Mouse (Mus musculus) hindbrain, embryonic 11.5 days (tissue): ENCODE results near the gene Anxa4. TPM values are rescaled to one million over a fixed set of nuclear protein-coding genes. Genes with fewer than 3 reads are reported as not detected.
A peak's percentile ranks its signal among the peaks of the same experiment; 100 is the strongest.

Experiments used
- ATAC-seq: fragments of 200-750 bp; cut with Nextera tagmentation; 2 replicates; pipeline ENCODE4 v1.8.0; 2017; ENCODE audit warnings: mild to moderate bottlenecking, moderate TSS enrichment, moderate library complexity; ENCODE audit not compliant: low FRiP score
- DNase-seq: peaks from one replicate; pipeline ENCODE4 v3.0.0-alpha.2; 2015; ENCODE audit warnings: low spot score
- H3K27ac ChIP-seq: fragments of 300-500 bp; sonication (generic); 2 replicates; pipeline ENCODE4 v1.5.1; 2014; ENCODE audit warnings: mild to moderate bottlenecking, low read depth, low read length
- H3K27me3 ChIP-seq: fragments of 300-500 bp; sonication (generic); 2 replicates; pipeline ENCODE4 v1.6.1; 2014; ENCODE audit warnings: mild to moderate bottlenecking, low read length, moderate library complexity, mixed read lengths; ENCODE audit not compliant: control insufficient read depth, insufficient read depth
- H3K36me3 ChIP-seq: fragments of 300-500 bp; sonication (generic); 2 replicates; pipeline ENCODE4 v1.6.1; 2014; ENCODE audit warnings: mild to moderate bottlenecking, low read length, moderate library complexity, mixed read lengths; ENCODE audit not compliant: control insufficient read depth, insufficient read depth
- H3K4me1 ChIP-seq: fragments of 300-500 bp; sonication (generic); replicated peaks from 2 replicates; pipeline ENCODE4 v1.6.1; 2014; ENCODE audit warnings: low read length, mixed read lengths; ENCODE audit not compliant: control insufficient read depth, insufficient read depth
- H3K4me2 ChIP-seq: fragments of 300-500 bp; sonication (generic); replicated peaks from 2 replicates; pipeline ENCODE4 v1.6.1; 2014; ENCODE audit warnings: mild to moderate bottlenecking, low read depth, low read length
- H3K4me3 ChIP-seq: fragments of 300-500 bp; sonication (generic); 2 replicates; pipeline ENCODE4 v1.5.1; 2014; ENCODE audit warnings: low read depth, low read length
- H3K9ac ChIP-seq: fragments of 300-500 bp; sonication (generic); 2 replicates; pipeline ENCODE4 v1.6.1; 2014; ENCODE audit warnings: low read depth, low read length
- H3K9me3 ChIP-seq: fragments of 300-500 bp; sonication (generic); 2 replicates; pipeline ENCODE4 v1.6.1; 2016; ENCODE audit warnings: low read length; ENCODE audit not compliant: control insufficient read depth
- WGBS: fragments of 180-500 bp; shearing (Covaris S2); extraction: QIAGEN DNeasy Blood & Tissue Kit; methylation state at CpG from one replicate; pipeline ENCODE4 v1.1.7; 2014; 5-methylcytosine and 5-hydroxymethylcytosine counted together
- polyA plus RNA-seq: library from polyadenylated mRNA; unstranded; fragments of >200 nt; fragmentation: Nextera tagmentation; extraction: Ambion mirVana; gene quantifications from 2 replicates; pipeline ENCODE4 v1.2.1, GENCODE M21; 2014

Anxa4 gene
- polyA plus RNA-seq, 1 experiment from 2014 or later = 11.7 TPM

GRCm38 (mm10) chr6:86750961-86751360 lies 42.4 kb downstream of the Anxa4 start:
- ATAC-seq (no peak), DNase-seq (no peak)
- Histone ChIP-seq H3K27ac (no peak overlapping the region), H3K9me3 (no peaks in the 10 kb centered on the region), H3K4me1 (no peaks in the 10 kb centered on the region), H3K36me3 (no peaks in the 10 kb centered on the region), H3K4me2 (no peak overlapping the region), H3K4me3 (no peak overlapping the region), H3K27me3 (no peaks in the 10 kb centered on the region), H3K9ac (no peak overlapping the region)
- WGBS = 91% methylated on average over 4 of the region's 4 CpGs

GRCm38 (mm10) chr6:86749817-86750216 lies 43.6 kb downstream of the Anxa4 start:
- H3K9ac ChIP-seq = no peak overlapping the region
- H3K4me1 ChIP-seq = no peaks in the 10 kb centered on the region
- H3K27me3 ChIP-seq = no peaks in the 10 kb centered on the region
- no peaks in the 10 kb centered on the region for H3K9me3 ChIP-seq
- ATAC-seq (no peak), DNase-seq (no peak)
- no peaks in the 10 kb centered on the region for H3K36me3 ChIP-seq
- H3K4me2 ChIP-seq = no peak overlapping the region
- WGBS = 85% methylated on average over 4 of the region's 4 CpGs
- H3K27ac ChIP-seq = no peak overlapping the region
- no peak overlapping the region for H3K4me3 ChIP-seq

GRCm38 (mm10) chr6:86747171-86747570 lies 46.2 kb downstream of the Anxa4 start:
- Histone ChIP-seq H3K4me3 (no peak overlapping the region), H3K9ac (no peak overlapping the region), H3K4me2 (no peak overlapping the region), H3K9me3 (no peaks in the 10 kb centered on the region), H3K36me3 (no peaks in the 10 kb centered on the region), H3K4me1 (no peaks in the 10 kb centered on the region), H3K27ac (no peak overlapping the region), H3K27me3 (no peaks in the 10 kb centered on the region)
- DNase-seq (peak; percentile 72), ATAC-seq (no peak)

- Histone ChIP-seq H3K36me3 (no peaks in the 10 kb centered on the region), H3K4me1 (no peaks in the 10 kb centered on the region), H3K27me3 (no peaks in the 10 kb centered on the region), H3K9me3 (no peaks in the 10 kb centered on the region), H3K4me2 (no peak overlapping the region), H3K4me3 (no peak overlapping the region), H3K27ac (no peak overlapping the region), H3K9ac (no peak overlapping the region)
- no peak for ATAC-seq
- DNase-seq = no peak
- 34% methylated on average over 3 of the region's 3 CpGs for WGBS
Observed at GRCm38 (mm10) chr6:86740652-86741051, 52.7 kb downstream of the Anxa4 start.

- Histone ChIP-seq H3K4me3 (no peak overlapping the region), H3K9me3 (no peaks in the 10 kb centered on the region), H3K4me2 (no peak overlapping the region), H3K9ac (no peak overlapping the region), H3K4me1 (no peaks in the 10 kb centered on the region), H3K27ac (no peak overlapping the region), H3K36me3 (no peaks in the 10 kb centered on the region), H3K27me3 (no peaks in the 10 kb centered on the region)
- no peak for ATAC-seq
- 83% methylated on average over 6 of the region's 6 CpGs for WGBS
- DNase-seq = no peak
Observed at GRCm38 (mm10) chr6:86736830-86737229, 56.6 kb downstream of the Anxa4 start.

- H3K9me3 ChIP-seq = no peaks in the 10 kb centered on the region
- no peak overlapping the region for H3K27ac ChIP-seq
- no peak overlapping the region for H3K4me2 ChIP-seq
- no peak overlapping the region for H3K9ac ChIP-seq
- no peaks in the 10 kb centered on the region for H3K36me3 ChIP-seq
- WGBS = 84% methylated on average over 4 of the region's 4 CpGs
- no peak for ATAC-seq
- H3K4me1 ChIP-seq = no peaks in the 10 kb centered on the region
- H3K4me3 ChIP-seq = no peak overlapping the region
- no peaks in the 10 kb centered on the region for H3K27me3 ChIP-seq
- no peak for DNase-seq
Observed at GRCm38 (mm10) chr6:86736313-86736712, 57.1 kb downstream of the Anxa4 start.

- Histone ChIP-seq H3K4me1 (no peaks in the 10 kb centered on the region), H3K4me2 (peak within 1 kb of the TSS; percentile 88), H3K27ac (peak within 1 kb of the TSS; percentile 87), H3K9ac (peak within 1 kb of the TSS; percentile 89), H3K9me3 (no peaks in the 10 kb centered on the region), H3K36me3 (no peaks in the 10 kb centered on the region), H3K4me3 (peak within 1 kb of the TSS; percentile 90), H3K27me3 (no peaks in the 10 kb centered on the region)
- ATAC-seq = peak; percentile 94
- DNase-seq = peak; percentile 99
- WGBS = 1% methylated on average over 54 of the region's 59 CpGs
Observed at GRCm38 (mm10) chr6:86733183-86733876, 60.1 kb downstream of the Anxa4 start, which contains the start of gene Gmcl1. Gmcl1 (minus strand) TSS chr6:86733383.

GRCm38 (mm10) chr6:86732276-86733173 lies 60.9 kb downstream of the Anxa4 start:
- no peak for DNase-seq
- WGBS = 1% methylated on average over 62 of the region's 62 CpGs

More at GRCm38 (mm10) chr6:86732276-86733173, 60.9 kb downstream of the Anxa4 start:
- Histone ChIP-seq H3K27me3 (no peaks in the 10 kb centered on the region), H3K4me3 (peak overlapping the region; percentile 90), H3K4me1 (no peaks in the 10 kb centered on the region), H3K9me3 (no peaks in the 10 kb centered on the region), H3K9ac (peak overlapping the region; percentile 89), H3K36me3 (no peaks in the 10 kb centered on the region), H3K4me2 (peak overlapping the region; percentile 88), H3K27ac (peak overlapping the region; percentile 87)
- ATAC-seq = peak; percentile 66
